10 mouse cellular contexts compared by ENCODE assay signal in genomic region chr4:129049306-129050011, GRCm38 (mm10). TPM values are rescaled to one million over a fixed set of nuclear protein-coding genes. Genes with fewer than 3 reads are reported as not detected.
A peak's percentile ranks its signal among the peaks of the same experiment; 100 is the strongest.
DNase-seq lines count a peak whose midpoint lies in the region; ATAC-seq and TF ChIP-seq lines count a peak whose summit lies in the region.
"Had no signal": no experiment of that assay in that cellular context is flagged by ENCODE, and none has a peak within 500 bp of the region (broad histone marks: within the 10 kb centered on the region; RNA-seq: fewer than 3 reads in every experiment).

No protein-coding gene starts in this region.

- H3K36me3 ChIP-seq in erythroblast, embryonic 14.5 days (ENCODE audit: control insufficient read depth) = no peaks in the 10 kb centered on the region
- H3K36me3 ChIP-seq in ES-E14 (ENCODE audit: control insufficient read depth, insufficient read depth, low read length, poor library complexity, severe bottlenecking) = no peaks in the 10 kb centered on the region; the same call in 1 of the 2 replicates
- no peaks in the 10 kb centered on the region for H3K36me3 ChIP-seq in embryonic facial prominence, embryonic 10.5 days (replicated peaks)
- H3K36me3 ChIP-seq in intestine, embryonic 14.5 days (ENCODE audit: control insufficient read depth, insufficient read depth, low read length) = no peaks in the 10 kb centered on the region

- peak overlapping the region; percentile 82 for H3K4me2 ChIP-seq in intestine, embryonic 14.5 days (ENCODE audit: low read length)

- peaks cover 59% of the 10 kb centered on the region for H3K4me1 ChIP-seq in erythroblast, embryonic 14.5 days (ENCODE audit: control insufficient read depth)
- peaks cover 8 to 21% of the 10 kb centered on the region in 2 experiments; a peak in 3 of 4 replicates for H3K4me1 ChIP-seq in ES-E14 (ENCODE audit: control insufficient read depth in 2 of 2, insufficient read depth in 2 of 2, low read length in 2 of 2, poor library complexity in 1 of 2)
- H3K4me1 ChIP-seq in embryonic facial prominence, embryonic 10.5 days = peaks cover 38% of the 10 kb centered on the region
- H3K4me1 ChIP-seq in intestine, embryonic 14.5 days (replicated peaks; ENCODE audit: control insufficient read depth, insufficient read depth, low read length) = peaks cover 7% of the 10 kb centered on the region; the same call in 1 of the 2 replicates

- peaks cover 70% of the 10 kb centered on the region for H3K27me3 ChIP-seq in erythroblast, embryonic 14.5 days (ENCODE audit: control insufficient read depth)
- peaks cover 81% of the 10 kb centered on the region for H3K27me3 ChIP-seq in embryonic facial prominence, embryonic 10.5 days (replicated peaks; ENCODE audit: low read depth, poor library complexity, severe bottlenecking)
- peaks cover 15% of the 10 kb centered on the region; the same call in 1 of the 2 replicates for H3K27me3 ChIP-seq in intestine, embryonic 14.5 days (replicated peaks; ENCODE audit: control insufficient read depth, insufficient read depth, low read length)
- H3K27me3 ChIP-seq: CH12.LX had no signal

- H3K9me3 ChIP-seq in erythroblast, embryonic 14.5 days (ENCODE audit: control insufficient read depth, low read length) = peaks cover 3% of the 10 kb centered on the region; the same call in 1 of the 2 replicates
- H3K9me3 ChIP-seq in ES-E14 (ENCODE audit: control insufficient read depth, insufficient read depth, low read depth, low read length) = no peaks in the 10 kb centered on the region
- H3K9me3 ChIP-seq in embryonic facial prominence, embryonic 10.5 days = no peaks in the 10 kb centered on the region
- no peaks in the 10 kb centered on the region; the same call in 1 of the 2 replicates for H3K9me3 ChIP-seq in intestine, embryonic 14.5 days (ENCODE audit: control insufficient read depth, low read length)

- DNase-seq in ES-E14 (ENCODE audit: low read depth, low spot score) = no peak
- DNase-seq in embryonic facial prominence, embryonic 10.5 days (ENCODE audit: low spot score) = peak; percentile 42
- no peak for DNase-seq in intestine, embryonic 14.5 days (ENCODE audit: low spot score)
- peak; percentile 32 for DNase-seq in lung, postnatal 36 days
- peak; percentile 26 to 47 for DNase-seq in right cerebral cortex, postnatal 36 days (ENCODE audit: low spot score in 2 of 2)
- no peak for DNase-seq in thymus, postnatal 25 days

- 6% methylated on average over 23 of the region's 23 CpGs for WGBS in embryonic facial prominence, embryonic 10.5 days
- 4% methylated on average over 23 of the region's 23 CpGs for WGBS in intestine, embryonic 14.5 days

- no peak for ATAC-seq in erythroblast, adult 5-6 weeks (replicated peaks; ENCODE audit: low FRiP score, poor library complexity, severe bottlenecking)
- peak; percentile 30; the same call in 1 of the 2 replicates for ATAC-seq in intestine, embryonic 14.5 days (replicated peaks; ENCODE audit: low FRiP score, low TSS enrichment, low read depth)

- in situ Hi-C loops in ES-E14 (cut with MboI; ENCODE audit: low sequenced_read_pairs in 2 of 2, unreplicated experiment in 2 of 2) = no loop called here

- peak overlapping the region; percentile 81 for H3K9ac ChIP-seq in ES-E14 (ENCODE audit: insufficient read depth, low read depth, low read length, poor library complexity, severe bottlenecking)
- peak overlapping the region; percentile 54 for H3K9ac ChIP-seq in intestine, embryonic 14.5 days (ENCODE audit: low read length)

- H3K4me3 ChIP-seq in erythroblast, embryonic 14.5 days (replicated peaks) = peak overlapping the region; percentile 62
- peak overlapping the region; percentile 61 to 84 for H3K4me3 ChIP-seq in ES-E14 (ENCODE audit: insufficient read depth in 1 of 2, low read depth in 1 of 2, low read length in 2 of 2, poor library complexity in 1 of 2, severe bottlenecking in 1 of 2)
- peak overlapping the region; percentile 78 for H3K4me3 ChIP-seq in embryonic facial prominence, embryonic 10.5 days
- H3K4me3 ChIP-seq in intestine, embryonic 14.5 days (ENCODE audit: low read depth, low read length) = peak overlapping the region; percentile 49

- H3K27ac ChIP-seq in ES-E14 (ENCODE audit: insufficient read depth, low read depth, low read length, poor library complexity, severe bottlenecking) = no peak overlapping the region
- H3K27ac ChIP-seq in embryonic facial prominence, embryonic 10.5 days (replicated peaks) = peak overlapping the region; percentile 87
- peak overlapping the region; percentile 72 for H3K27ac ChIP-seq in intestine, embryonic 14.5 days (ENCODE audit: low read depth)

TF ChIP-seq in ES-E14, 5 proteins besides CTCF, POLR2A, EP300 and RAD21:
- TF ChIP-seq MAFK (IDR thresholded peaks at IDR 0.05; ENCODE audit: insufficient read depth, low read depth, low read length) = no peak
- TF ChIP-seq ZC3H11A (IDR thresholded peaks at IDR 0.05; ENCODE audit: borderline replicate concordance, low read depth, low read length) = no peak
- TF ChIP-seq HCFC1 (IDR thresholded peaks at IDR 0.05; ENCODE audit: borderline replicate concordance, insufficient read depth, low read length) = no peak
- TF ChIP-seq CHD2 (IDR thresholded peaks at IDR 0.05; ENCODE audit: low read depth, low read length) = no peak
- TF ChIP-seq ZNF384 (IDR thresholded peaks at IDR 0.05; ENCODE audit: low read depth, low read length) = no peak

RNA-seq across cellular contexts. Expression of gene Rnf19b, which starts 8.6 kb away (rescaled TPM):
- 14.0 and 19.6 TPM in 2 replicates for polyA plus RNA-seq in erythroblast, embryonic 14.5 days (2012)
- 9.6 and 12.5 TPM in 2 replicates for total RNA-seq in erythroblast, adult 5-6 weeks (2015; ENCODE audit: low replicate concordance)
- total RNA-seq in erythroblast, adult 5-6 weeks (2017; ENCODE audit: low replicate concordance) = 19.2 and 30.5 TPM in 2 replicates
- 47.1 and 66.7 TPM in 2 replicates for total RNA-seq in ES-E14 (2012; rRNA removed)
- 7.9 and 8.4 TPM in 2 replicates for polyA plus RNA-seq in embryonic facial prominence, embryonic 10.5 days (2016; fragmentation: Nextera tagmentation; extraction: Ambion mirVana)
- 7.4 and 8.4 TPM in 2 replicates for polyA plus RNA-seq in intestine, embryonic 14.5 days (2014; fragmentation: Nextera tagmentation; extraction: Ambion mirVana)

RNA-seq across cellular contexts. Expression of gene Tmem54, which starts 55.9 kb away (rescaled TPM):
- not detected in 2 replicates for polyA plus RNA-seq in erythroblast, embryonic 14.5 days (2012)
- not detected in 2 replicates for total RNA-seq in erythroblast, adult 5-6 weeks (2015; ENCODE audit: low replicate concordance)
- total RNA-seq in erythroblast, adult 5-6 weeks (2017; ENCODE audit: low replicate concordance) = not detected in 2 replicates
- total RNA-seq in ES-E14 (2012; rRNA removed) = 10.0 and 18.8 TPM in 2 replicates
- polyA plus RNA-seq in embryonic facial prominence, embryonic 10.5 days (2016; fragmentation: Nextera tagmentation; extraction: Ambion mirVana) = 10.6 and 11.8 TPM in 2 replicates
- polyA plus RNA-seq in intestine, embryonic 14.5 days (2014; fragmentation: Nextera tagmentation; extraction: Ambion mirVana) = 32.2 and 45.9 TPM in 2 replicates
- total RNA-seq: CH12.LX; layer of hippocampus, postnatal 14 days had no signal

RNA-seq across cellular contexts. Expression of gene Ak2, which starts 57.7 kb away (rescaled TPM):
- 6.5 and 8.1 TPM in 2 replicates for polyA plus RNA-seq in erythroblast, embryonic 14.5 days (2012)
- total RNA-seq in erythroblast, adult 5-6 weeks (2015; ENCODE audit: low replicate concordance) = 15.4 and 25.7 TPM in 2 replicates
- total RNA-seq in erythroblast, adult 5-6 weeks (2017; ENCODE audit: low replicate concordance) = 28.7 and 31.4 TPM in 2 replicates
- total RNA-seq in ES-E14 (2012; rRNA removed) = 148 and 177 TPM in 2 replicates
- 219 and 224 TPM in 2 replicates for polyA plus RNA-seq in embryonic facial prominence, embryonic 10.5 days (2016; fragmentation: Nextera tagmentation; extraction: Ambion mirVana)
- 183 and 184 TPM in 2 replicates for polyA plus RNA-seq in intestine, embryonic 14.5 days (2014; fragmentation: Nextera tagmentation; extraction: Ambion mirVana)

Comparison
In these comparisons a context has a peak if more than half of its experiments do, and no peak if none do; other contexts are left out.
1. DNase-seq: peak in embryonic facial prominence, embryonic 10.5 days (single experiment), lung, postnatal 36 days (single experiment) and right cerebral cortex, postnatal 36 days (2 of 2); none in ES-E14 (single experiment), intestine, embryonic 14.5 days (single experiment) and thymus, postnatal 25 days (single experiment).
2. RNA of gene Tmem54, which starts 55.9 kb away (polyA plus RNA-seq): 32.2 to 45.9 TPM in intestine, embryonic 14.5 days and 10.6 to 11.8 TPM in embryonic facial prominence, embryonic 10.5 days; not detected in erythroblast, embryonic 14.5 days; every median in the first group is over 10 times any median in the second.
3. RNA of gene Ak2, which starts 57.7 kb away (polyA plus RNA-seq): 219 to 224 TPM in embryonic facial prominence, embryonic 10.5 days and 183 to 184 TPM in intestine, embryonic 14.5 days; 6.5 to 8.1 TPM in erythroblast, embryonic 14.5 days; every median in the first group is over 10 times any median in the second.
4. Peak in every context shown above with its lines, with median percentiles within 50 percentile points of each other: H3K4me3 ChIP-seq.